Mouse (Mus musculus): ENCODE data around the gene Gnaz. TPM values are rescaled to one million over a fixed set of nuclear protein-coding genes. Genes with fewer than 3 reads are reported as not detected.

The Gnaz gene
- total and polyA plus RNA-seq, 2 experiments: 0.09 TPM; not detected in 1

GRCm38 (mm10) chr10:75001391-75001790, 34.4 kb downstream of the Gnaz start:
- 90% methylated on average over 8 of the region's 8 CpGs for WGBS
- no peak overlapping the region for H3K9ac ChIP-seq (ENCODE audit: low read depth, low read length)
- no peaks in the 10 kb centered on the region for H3K79me2 ChIP-seq (ENCODE audit: control insufficient read depth, insufficient read depth, low read length)
- H3K27ac ChIP-seq (replicated peaks; ENCODE audit: insufficient read depth, low read depth, low read length): no peak overlapping the region
- H3K4me1 ChIP-seq (ENCODE audit: control insufficient read depth, insufficient read depth, low read length): no peaks in the 10 kb centered on the region
- no peak for TF ChIP-seq POLR2A (IDR thresholded peaks at IDR 0.05; ENCODE audit: extremely low read depth, insufficient read depth, low read length)
- TF ChIP-seq CTCF (IDR thresholded peaks at IDR 0.05; ENCODE audit: low read depth, low read length): no peak
- no peak overlapping the region for H3K4me3 ChIP-seq (ENCODE audit: insufficient read depth, low read depth, low read length)
- H3K36me3 ChIP-seq (ENCODE audit: control insufficient read depth, insufficient read depth, low read length): no peaks in the 10 kb centered on the region
- no peak for DNase-seq (ENCODE audit: extremely low read depth, low read depth, low spot score)
- H3K27me3 ChIP-seq (ENCODE audit: control insufficient read depth, insufficient read depth, low read length): no peaks in the 10 kb centered on the region

DNA sequence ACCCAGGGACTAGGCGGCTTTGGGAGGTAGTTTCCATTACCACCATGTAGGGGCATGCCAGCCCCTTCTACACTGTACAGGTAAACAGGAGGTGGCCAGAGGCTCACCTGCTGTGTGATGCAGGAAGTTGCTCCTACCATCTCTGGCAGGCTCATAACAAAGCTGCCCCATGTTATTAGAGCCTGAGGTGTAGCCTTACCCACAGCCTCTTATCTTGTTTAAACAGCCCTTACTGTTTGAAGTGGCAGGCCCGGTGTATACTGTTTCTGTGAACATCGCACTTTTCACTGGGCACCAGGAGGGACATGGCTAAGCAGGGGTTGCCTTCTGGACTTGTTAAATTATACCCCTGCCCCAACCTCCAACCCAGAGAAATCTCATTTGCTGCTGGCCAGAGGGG, 37.1 kb downstream of the Gnaz start:
- no peaks in the 10 kb centered on the region for H3K27me3 ChIP-seq (ENCODE audit: control insufficient read depth, insufficient read depth, low read length)
- no peak overlapping the region for H3K4me3 ChIP-seq (ENCODE audit: insufficient read depth, low read depth, low read length)
- H3K9ac ChIP-seq (ENCODE audit: low read depth, low read length): no peak overlapping the region
- no peaks in the 10 kb centered on the region for H3K79me2 ChIP-seq (ENCODE audit: control insufficient read depth, insufficient read depth, low read length)
- WGBS: 38% methylated on average over 3 of the region's 3 CpGs
- H3K36me3 ChIP-seq (ENCODE audit: control insufficient read depth, insufficient read depth, low read length): no peaks in the 10 kb centered on the region
- H3K4me1 ChIP-seq (ENCODE audit: control insufficient read depth, insufficient read depth, low read length): no peaks in the 10 kb centered on the region
- TF ChIP-seq CTCF (IDR thresholded peaks at IDR 0.05; ENCODE audit: low read depth, low read length) (no peak), POLR2A (IDR thresholded peaks at IDR 0.05; ENCODE audit: extremely low read depth, insufficient read depth, low read length) (no peak)
- H3K27ac ChIP-seq (replicated peaks; ENCODE audit: insufficient read depth, low read depth, low read length): no peak overlapping the region
- DNase-seq (ENCODE audit: extremely low read depth, low read depth, low spot score): no peak

- Histone ChIP-seq H3K9ac (ENCODE audit: low read depth, low read length) (no peak overlapping the region), H3K4me1 (ENCODE audit: control insufficient read depth, insufficient read depth, low read length) (no peaks in the 10 kb centered on the region), H3K36me3 (ENCODE audit: control insufficient read depth, insufficient read depth, low read length) (no peaks in the 10 kb centered on the region), H3K4me3 (ENCODE audit: insufficient read depth, low read depth, low read length) (no peak overlapping the region), H3K27ac (replicated peaks; ENCODE audit: insufficient read depth, low read depth, low read length) (no peak overlapping the region), H3K79me2 (ENCODE audit: control insufficient read depth, insufficient read depth, low read length) (no peaks in the 10 kb centered on the region), H3K27me3 (ENCODE audit: control insufficient read depth, insufficient read depth, low read length) (no peaks in the 10 kb centered on the region)
- DNase-seq (ENCODE audit: extremely low read depth, low read depth, low spot score): no peak
- 87% methylated on average over 8 of the region's 8 CpGs for WGBS
- TF ChIP-seq POLR2A (IDR thresholded peaks at IDR 0.05; ENCODE audit: extremely low read depth, insufficient read depth, low read length): no peak
- no peak for TF ChIP-seq CTCF (IDR thresholded peaks at IDR 0.05; ENCODE audit: low read depth, low read length)
These were observed 40.1 kb downstream of the Gnaz start for GRCm38 (mm10) chr10:75006889-75007662.

GRCm38 (mm10) chr10:75010704-75011103, 43.7 kb downstream of the Gnaz start:
- H3K79me2 ChIP-seq (ENCODE audit: control insufficient read depth, insufficient read depth, low read length): no peaks in the 10 kb centered on the region
- no peaks in the 10 kb centered on the region for H3K27me3 ChIP-seq (ENCODE audit: control insufficient read depth, insufficient read depth, low read length)
- no peak overlapping the region for H3K9ac ChIP-seq (ENCODE audit: low read depth, low read length)
- no peak for DNase-seq (ENCODE audit: extremely low read depth, low read depth, low spot score)
- 93% methylated on average over 15 of the region's 15 CpGs for WGBS
- no peak overlapping the region for H3K4me3 ChIP-seq (ENCODE audit: insufficient read depth, low read depth, low read length)
- no peak overlapping the region for H3K27ac ChIP-seq (replicated peaks; ENCODE audit: insufficient read depth, low read depth, low read length)
- TF ChIP-seq CTCF (IDR thresholded peaks at IDR 0.05; ENCODE audit: low read depth, low read length): no peak
- no peak for TF ChIP-seq POLR2A (IDR thresholded peaks at IDR 0.05; ENCODE audit: extremely low read depth, insufficient read depth, low read length)
- H3K36me3 ChIP-seq (ENCODE audit: control insufficient read depth, insufficient read depth, low read length): no peaks in the 10 kb centered on the region
- H3K4me1 ChIP-seq (ENCODE audit: control insufficient read depth, insufficient read depth, low read length): no peaks in the 10 kb centered on the region

- TF ChIP-seq CTCF (IDR thresholded peaks at IDR 0.05; ENCODE audit: low read depth, low read length) (no peak), POLR2A (IDR thresholded peaks at IDR 0.05; ENCODE audit: extremely low read depth, insufficient read depth, low read length) (no peak)
- H3K27me3 ChIP-seq (ENCODE audit: control insufficient read depth, insufficient read depth, low read length): no peaks in the 10 kb centered on the region
- no peaks in the 10 kb centered on the region for H3K36me3 ChIP-seq (ENCODE audit: control insufficient read depth, insufficient read depth, low read length)
- H3K27ac ChIP-seq (replicated peaks; ENCODE audit: insufficient read depth, low read depth, low read length): no peak overlapping the region
- no peaks in the 10 kb centered on the region for H3K79me2 ChIP-seq (ENCODE audit: control insufficient read depth, insufficient read depth, low read length)
- 81% methylated on average over 14 of the region's 14 CpGs for WGBS
- H3K9ac ChIP-seq (ENCODE audit: low read depth, low read length): no peak overlapping the region
- H3K4me1 ChIP-seq (ENCODE audit: control insufficient read depth, insufficient read depth, low read length): no peaks in the 10 kb centered on the region
- no peak overlapping the region for H3K4me3 ChIP-seq (ENCODE audit: insufficient read depth, low read depth, low read length)
- no peak for DNase-seq (ENCODE audit: extremely low read depth, low read depth, low spot score)
These were observed 48.5 kb downstream of the Gnaz start for GRCm38 (mm10) chr10:75015465-75015864.

GRCm38 (mm10) chr10:75016481-75016880, 49.5 kb downstream of the Gnaz start:
- Histone ChIP-seq H3K27me3 (ENCODE audit: control insufficient read depth, insufficient read depth, low read length) (no peaks in the 10 kb centered on the region), H3K27ac (replicated peaks; ENCODE audit: insufficient read depth, low read depth, low read length) (no peak overlapping the region), H3K36me3 (ENCODE audit: control insufficient read depth, insufficient read depth, low read length) (no peaks in the 10 kb centered on the region), H3K4me1 (ENCODE audit: control insufficient read depth, insufficient read depth, low read length) (no peaks in the 10 kb centered on the region), H3K9ac (ENCODE audit: low read depth, low read length) (no peak overlapping the region), H3K4me3 (ENCODE audit: insufficient read depth, low read depth, low read length) (no peak overlapping the region), H3K79me2 (ENCODE audit: control insufficient read depth, insufficient read depth, low read length) (no peaks in the 10 kb centered on the region)
- 56% methylated on average over 4 of the region's 4 CpGs for WGBS
- DNase-seq (ENCODE audit: extremely low read depth, low read depth, low spot score): no peak
- TF ChIP-seq POLR2A (IDR thresholded peaks at IDR 0.05; ENCODE audit: extremely low read depth, insufficient read depth, low read length): no peak
- no peak for TF ChIP-seq CTCF (IDR thresholded peaks at IDR 0.05; ENCODE audit: low read depth, low read length)

Measured in liver, adult 2 months (tissue).